Mouse (Mus musculus) G1E (cell line): Measurements from ENCODE around the gene Hmcn2.

Experiments used
- CTCF ChIP-seq: IDR thresholded peaks from 2 replicates; pipeline ENCODE4 v1.5.1; 2012; ENCODE audit warnings: low read depth, low read length, inconsistent platforms, mixed read lengths
- GATA1 ChIP-seq: IDR thresholded peaks from 2 replicates; pipeline ENCODE4 v1.6.1; 2012; ENCODE audit warnings: borderline replicate concordance, low read length, inconsistent platforms, mixed read lengths
- POLR2AphosphoS5 ChIP-seq: IDR thresholded peaks from 2 replicates; pipeline ENCODE4 v1.6.1; 2012; ENCODE audit warnings: low read depth, low read length, inconsistent platforms; ENCODE audit not compliant: insufficient replicate concordance
- TAL1 ChIP-seq: conservative IDR thresholded peaks from 2 replicates; pipeline ENCODE4 v1.6.1; 2012; ENCODE audit warnings: low read depth, low read length, inconsistent platforms, mixed read lengths

- no peak for TF ChIP-seq TAL1
- no peak for TF ChIP-seq GATA1
- no peak for TF ChIP-seq CTCF
- TF ChIP-seq POLR2AphosphoS5, result no peak
These were observed 13.0 kb downstream of the Hmcn2 start for GRCm38 (mm10) chr2:31327186-31327585.
